Mouse (Mus musculus) gastrocnemius, postnatal 10 days (tissue): Measurements from ENCODE around the gene Dxo. TPM values are rescaled to one million over a fixed set of nuclear protein-coding genes. Genes with fewer than 3 reads are reported as not detected.

Experiments
- DNase-seq: peaks from one replicate; pipeline ENCODE4 v3.0.0; 2021; ENCODE audit warnings: mixed read lengths
- microRNA-seq, 2 experiments: library from miRNA; unstranded; fragments of <30 nt; microRNA quantifications; one replicate each; pipeline ENCODE4 v1.2.0; 2021
- total RNA-seq, 2 experiments: library from RNA; stranded (reverse); gene quantifications; 2 replicates each; pipeline ENCODE4 v1.2.3; 2021

Dxo gene
- total RNA-seq, 2 experiments from 2014 or later, result 12.3 to 15.3 TPM

- DNase-seq, result no peak
Observed at GRCm38 (mm10) chr17:34881166-34881565, 44.3 kb downstream of the Dxo start.

- no peak for DNase-seq
Observed at GRCm38 (mm10) chr17:34881683-34882310, 45.0 kb downstream of the Dxo start, which contains the start of gene Gm20547. TSS of gene Gm20547 (minus strand) at chr17:34882042.

GRCm38 (mm10) chr17:34883332-34883731 is 46.5 kb downstream of the Dxo start:
- no peak for DNase-seq

GRCm38 (mm10) chr17:34884704-34885103 is 47.9 kb downstream of the Dxo start:
- no peak for DNase-seq

- no peak for DNase-seq
Observed at GRCm38 (mm10) chr17:34885615-34886014, 48.8 kb downstream of the Dxo start.

- DNase-seq, result no peak
Observed at GRCm38 (mm10) chr17:34887942-34888341, 51.1 kb downstream of the Dxo start.

Small RNA genes within 50 kb of the gene (microRNA-seq; reads per million reads assigned to microRNA genes)
- gene Mir6970 (0 reads per million in 2 experiments), gene Mir6971 (0.32 to 1.0 reads per million in 2 experiments), gene Mir6972 (0 reads per million in 2 experiments)

Other genes starting within 250 kb of the Dxo start
- 1 to 10 TPM; 3.2 to 5.0 TPM for gene Gpsm3, start 247.2 kb upstream of the Dxo start, total RNA-seq
- gene Pbx2, start 245.8 kb upstream of the Dxo start, total RNA-seq, result 10 to 100 TPM; 24.2 to 30.9 TPM
- gene Ager, start 239.2 kb upstream of the Dxo start, total RNA-seq, result 1 to 10 TPM; 1.1 to 1.4 TPM
- 10 to 100 TPM; 19.8 to 21.8 TPM for gene Rnf5, start 233.3 kb upstream of the Dxo start, total RNA-seq
- gene Agpat1, start 232.8 kb upstream of the Dxo start, total RNA-seq, result 10 to 100 TPM; 38.0 to 39.4 TPM
- gene Egfl8, start 221.0 kb upstream of the Dxo start, total RNA-seq, result 10 to 100 TPM; 13.8 to 15.2 TPM
- 10 to 100 TPM; 32.6 to 33.7 TPM for gene Ppt2, start 208.5 kb upstream of the Dxo start, total RNA-seq
- gene Prrt1, start 207.5 kb upstream of the Dxo start, total RNA-seq, result under 1 TPM; 0.61 to 0.63 TPM
- 1 to 10 TPM; 4.5 to 4.7 TPM for gene Fkbpl, start 192.3 kb upstream of the Dxo start, total RNA-seq
- 10 to 100 TPM; 12.7 to 14.4 TPM for gene Atf6b, start 189.9 kb upstream of the Dxo start, total RNA-seq
- gene Tnxb, start 166.5 kb upstream of the Dxo start, total RNA-seq, result 100 to 1,000 TPM in 1 of 2 experiments, 10 to 100 TPM in 1; 90.2 to 123 TPM
- 1 to 10 TPM; 2.0 to 3.3 TPM for gene C4b, start 93.1 kb upstream of the Dxo start, total RNA-seq
- gene Cyp21a1, start 32.5 kb upstream of the Dxo start, total RNA-seq, result under 1 TPM; 0.31 to 0.36 TPM
- 1 to 10 TPM; 8.9 to 9.0 TPM for gene Stk19, start 74 bp upstream of the Dxo start, total RNA-seq
- gene Skiv2l, start 13.2 kb downstream of the Dxo start, total RNA-seq, result 10 to 100 TPM; 19.6 to 22.2 TPM
- 10 to 100 TPM; 13.7 to 17.3 TPM for gene Nelfe, start 13.4 kb downstream of the Dxo start, total RNA-seq
- 1 to 10 TPM; 1.9 to 4.1 TPM for gene Cfb, start 25.5 kb downstream of the Dxo start, total RNA-seq
- 1 to 10 TPM; 4.6 to 7.3 TPM for gene Zbtb12, start 42.5 kb downstream of the Dxo start, total RNA-seq
- gene Gm20547, start 45.0 kb downstream of the Dxo start, total RNA-seq, result not detected
- 1 to 10 TPM; 4.3 to 5.6 TPM for gene C2, start 61.2 kb downstream of the Dxo start, total RNA-seq
- gene Ehmt2, start 61.5 kb downstream of the Dxo start, total RNA-seq, result 10 to 100 TPM; 40.9 to 53.7 TPM
- not detected for gene Slc44a4, start 77.4 kb downstream of the Dxo start, total RNA-seq
- 1 to 10 TPM; 8.3 to 8.9 TPM for gene Neu1, start 94.2 kb downstream of the Dxo start, total RNA-seq
- gene Hspa1b, start 122.2 kb downstream of the Dxo start, total RNA-seq, result 1 to 10 TPM; 2.2 to 4.3 TPM
- not detected for gene Gm20481, start 132.9 kb downstream of the Dxo start, total RNA-seq
- 1 to 10 TPM; 3.8 to 6.4 TPM for gene Hspa1a, start 135.1 kb downstream of the Dxo start, total RNA-seq
- gene Hspa1l, start 135.7 kb downstream of the Dxo start, total RNA-seq, result 1 to 10 TPM; 6.2 to 9.9 TPM
- gene Lsm2, start 144.8 kb downstream of the Dxo start, total RNA-seq, result 10 to 100 TPM; 24.7 to 28.2 TPM
- 10 to 100 TPM; 31.4 to 40.7 TPM for gene Vars, start 164.0 kb downstream of the Dxo start, total RNA-seq
- gene Vwa7, start 179.6 kb downstream of the Dxo start, total RNA-seq, result 1 to 10 TPM; 2.0 to 2.5 TPM
- 1 to 10 TPM; 2.8 to 3.1 TPM for gene Sapcd1, start 191.0 kb downstream of the Dxo start, total RNA-seq
- gene Msh5, start 209.7 kb downstream of the Dxo start, total RNA-seq, result 1 to 10 TPM; 1.5 to 3.5 TPM
- gene Clic1, start 212.9 kb downstream of the Dxo start, total RNA-seq, result 10 to 100 TPM; 39.2 to 50.5 TPM
- 10 to 100 TPM; 45.3 to 51.9 TPM for gene Ddah2, start 222.0 kb downstream of the Dxo start, total RNA-seq
- gene Ly6g6c, start 228.4 kb downstream of the Dxo start, total RNA-seq, result not detected
- gene Mpig6b, start 229.2 kb downstream of the Dxo start, total RNA-seq, result under 1 TPM in 1 of 2 experiments, not detected in 1; 0.20 TPM
- gene Ly6g6e, start 239.9 kb downstream of the Dxo start, total RNA-seq, result not detected
- under 1 TPM in 1 of 2 experiments, not detected in 1; 0.97 TPM for gene Ly6g6d, start 241.0 kb downstream of the Dxo start, total RNA-seq
- gene Ly6g6f, start 248.6 kb downstream of the Dxo start, total RNA-seq, result under 1 TPM in 1 of 2 experiments, not detected in 1; 0.23 TPM